Mouse (Mus musculus) megakaryocyte, embryonic 14.5 days (primary cell): ENCODE measurements around the gene Gatad2a.

Experiments
- FLI1 ChIP-seq: IDR thresholded peaks from 2 replicates; pipeline ENCODE4 v1.6.1; 2012; ENCODE audit warnings: low read length, inconsistent platforms, mixed read lengths
- GATA1 ChIP-seq: IDR thresholded peaks from 3 replicates; pipeline ENCODE4 v1.6.1; 2012; ENCODE audit warnings: mixed read lengths, low read length, inconsistent platforms, borderline replicate concordance

DNA sequence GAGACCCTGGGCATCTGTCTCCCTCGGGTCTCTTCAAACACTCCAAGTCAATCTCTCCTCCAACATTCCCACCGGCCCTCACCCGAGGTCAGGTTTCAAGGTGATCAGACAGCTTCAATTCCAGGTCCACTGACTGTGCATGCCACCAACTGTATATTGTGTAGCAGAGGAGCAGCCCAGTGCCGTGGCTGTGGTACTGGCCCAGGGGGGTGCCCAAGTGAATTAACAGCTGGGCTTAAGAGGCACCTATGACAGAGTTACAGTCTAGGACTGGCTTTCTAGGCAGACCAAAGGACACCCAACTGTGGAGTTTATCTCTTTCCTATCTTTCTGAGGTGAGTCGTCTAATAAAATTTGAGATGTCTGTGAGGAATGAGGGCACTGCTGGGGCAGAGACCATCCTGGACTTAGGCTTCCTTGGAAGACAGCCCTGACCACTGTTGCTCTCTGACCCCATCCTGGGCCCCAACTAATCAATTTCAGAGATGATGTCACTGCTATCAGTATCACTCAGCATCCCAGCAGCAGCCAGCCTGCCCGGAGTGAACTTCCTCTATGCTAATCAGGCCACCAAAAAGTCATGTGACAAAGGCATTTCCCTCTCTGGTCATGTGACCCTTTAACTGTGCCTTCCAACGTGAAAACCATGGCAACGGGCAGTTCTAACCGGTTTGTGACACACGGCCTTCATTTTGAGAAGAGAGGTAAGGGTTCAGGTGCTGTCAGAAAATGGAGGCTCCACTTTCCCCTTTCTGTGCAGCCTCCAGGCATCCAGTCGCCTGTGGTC, 76.1 kb downstream of the Gatad2a start:
- TF ChIP-seq FLI1, result no peak
- no peak for TF ChIP-seq GATA1
